Mouse (Mus musculus): ENCODE measurements around the gene Myo18b.

Gene Myo18b

DNA sequence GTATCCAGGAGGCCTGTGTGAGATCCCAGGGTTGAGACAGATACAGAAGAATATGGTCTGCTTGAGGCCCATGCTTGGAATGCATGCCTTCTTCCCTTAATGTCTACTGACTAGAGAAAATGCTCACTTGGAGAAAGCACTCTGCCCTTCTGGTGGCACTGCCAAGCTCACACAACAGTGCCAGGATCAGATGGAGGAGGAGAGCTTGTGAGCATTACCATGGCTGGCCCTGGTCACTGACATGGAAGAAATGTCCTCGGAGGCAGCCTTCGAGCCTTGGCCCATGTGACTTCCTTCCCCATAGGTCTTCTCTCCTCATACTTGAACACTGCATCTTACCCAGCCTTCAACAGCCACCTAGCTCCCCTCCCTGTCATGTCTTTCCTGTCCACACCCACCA lies 216.9 kb downstream of the Myo18b start:
- no peak for DNase-seq (ENCODE audit: low read depth, low spot score)

DNA sequence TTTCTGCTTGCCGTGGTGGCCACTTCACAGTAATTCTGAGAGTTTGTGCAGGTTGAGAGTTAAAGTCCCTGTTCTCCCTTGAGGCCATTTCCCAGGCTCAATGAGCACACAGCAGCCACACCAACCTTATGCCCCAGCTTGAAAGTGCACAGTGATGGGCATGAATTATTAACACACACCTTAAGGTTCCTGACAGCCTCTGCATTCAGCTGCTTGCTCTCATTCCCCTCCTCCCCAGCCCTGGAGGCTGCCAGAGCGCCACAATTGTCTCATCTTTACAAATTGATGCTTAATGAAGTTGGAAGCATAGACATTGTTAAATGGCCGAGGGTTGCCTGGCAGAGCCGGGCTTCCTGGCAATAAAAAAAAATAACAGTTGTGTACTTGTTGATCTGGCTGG lies 218.0 kb downstream of the Myo18b start:
- DNase-seq (ENCODE audit: low read depth, low spot score), result no peak

DNA sequence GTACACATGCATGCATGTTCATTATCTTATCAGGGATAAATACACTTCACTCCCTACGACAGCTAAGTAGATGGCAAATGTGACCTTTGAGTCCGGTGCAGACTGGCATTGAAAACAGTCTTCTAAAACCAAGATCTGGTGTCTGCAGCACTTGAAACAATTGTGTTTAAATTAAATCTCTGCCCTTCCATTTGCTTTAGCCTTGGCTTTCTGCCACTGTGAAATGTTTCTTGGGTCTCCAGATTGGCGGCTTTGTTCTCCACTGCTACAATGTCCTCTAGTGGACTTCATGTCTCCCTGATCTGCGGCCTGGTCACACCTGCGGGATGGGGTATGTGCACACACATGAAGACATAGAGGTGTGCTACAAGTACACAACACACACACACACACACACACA lies 221.4 kb downstream of the Myo18b start:
- no peak for DNase-seq (ENCODE audit: low read depth, low spot score)

DNA sequence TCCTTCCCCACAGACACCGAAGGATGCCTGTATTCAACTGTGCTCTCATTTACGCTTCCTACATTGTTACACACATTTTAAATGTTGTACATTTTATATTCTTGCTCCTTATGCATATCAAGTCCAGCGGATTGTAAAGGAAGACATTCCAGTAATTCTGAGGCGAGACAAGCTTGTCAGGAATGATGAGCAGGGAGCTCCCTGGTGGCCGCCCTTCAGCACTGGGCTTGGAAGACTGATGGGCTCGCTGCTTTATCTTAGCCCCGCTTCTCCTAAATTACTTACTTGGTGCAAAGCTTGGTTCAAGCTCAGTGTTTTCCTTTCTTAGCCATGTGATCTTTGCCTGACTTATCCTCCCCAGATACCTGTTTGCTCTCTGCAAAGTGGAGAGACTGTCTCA lies 223.7 kb downstream of the Myo18b start:
- no peak for DNase-seq (ENCODE audit: low read depth, low spot score)

DNA sequence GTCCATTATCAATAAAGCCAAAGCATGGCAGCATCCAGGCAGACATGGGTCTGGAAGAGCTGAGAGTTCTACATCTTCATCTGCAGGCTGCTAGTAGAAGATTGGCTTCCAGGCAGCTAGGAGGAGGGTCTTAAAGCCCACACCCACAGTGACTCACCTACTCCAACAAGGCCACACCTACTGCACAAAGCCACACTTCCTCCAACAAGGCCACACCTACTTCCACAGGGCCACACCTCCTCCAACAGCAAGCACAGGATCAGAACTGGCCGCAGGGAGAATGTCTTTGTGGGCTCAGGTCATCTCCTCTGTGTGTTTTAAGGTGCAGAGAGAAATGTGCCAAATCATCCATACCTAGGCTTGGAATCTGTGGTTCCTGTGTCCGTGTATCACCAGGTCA lies 224.2 kb downstream of the Myo18b start:
- DNase-seq (ENCODE audit: low read depth, low spot score), result no peak

DNA sequence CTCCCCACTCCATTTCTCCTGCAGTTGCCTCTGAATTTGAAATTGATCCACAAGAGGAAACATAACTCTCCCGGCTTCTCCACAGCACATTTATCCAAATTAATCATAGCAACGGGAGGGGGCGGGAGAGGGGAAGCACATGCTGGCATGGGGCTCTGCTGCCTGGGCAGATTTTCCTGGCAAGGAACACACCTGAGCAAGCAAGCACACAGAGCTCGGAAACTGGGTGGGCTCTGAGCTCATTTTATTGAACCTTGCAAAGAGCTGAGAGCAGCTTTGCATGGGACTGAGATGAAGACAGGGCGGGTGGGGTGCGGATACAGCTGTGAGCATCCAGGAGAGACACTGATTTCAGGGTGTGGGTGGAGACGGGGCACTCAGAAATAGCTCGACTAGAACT lies 229.0 kb downstream of the Myo18b start:
- DNase-seq (ENCODE audit: low read depth, low spot score), result peak; percentile 59

DNA sequence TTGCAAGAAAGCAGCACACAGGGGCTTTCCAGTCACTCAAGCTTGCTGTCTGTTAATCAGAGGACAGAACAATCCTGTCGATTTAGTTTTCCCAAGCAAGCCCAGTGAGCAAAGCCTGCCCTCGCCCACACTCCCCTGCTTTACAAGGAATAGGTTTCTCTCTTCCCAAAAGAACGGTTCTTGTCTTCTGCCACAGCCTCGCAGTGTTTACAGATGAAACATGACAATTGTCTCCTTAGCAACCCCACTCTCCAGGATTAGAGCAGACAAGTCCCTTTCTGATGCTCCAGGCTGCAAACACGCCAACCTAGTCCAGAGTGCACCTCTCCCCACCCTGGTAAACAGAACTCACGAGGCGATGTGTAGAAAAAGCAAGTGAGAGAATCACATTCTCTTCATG lies 230.5 kb downstream of the Myo18b start:
- peak; percentile 61 for DNase-seq (ENCODE audit: low read depth, low spot score)

DNA sequence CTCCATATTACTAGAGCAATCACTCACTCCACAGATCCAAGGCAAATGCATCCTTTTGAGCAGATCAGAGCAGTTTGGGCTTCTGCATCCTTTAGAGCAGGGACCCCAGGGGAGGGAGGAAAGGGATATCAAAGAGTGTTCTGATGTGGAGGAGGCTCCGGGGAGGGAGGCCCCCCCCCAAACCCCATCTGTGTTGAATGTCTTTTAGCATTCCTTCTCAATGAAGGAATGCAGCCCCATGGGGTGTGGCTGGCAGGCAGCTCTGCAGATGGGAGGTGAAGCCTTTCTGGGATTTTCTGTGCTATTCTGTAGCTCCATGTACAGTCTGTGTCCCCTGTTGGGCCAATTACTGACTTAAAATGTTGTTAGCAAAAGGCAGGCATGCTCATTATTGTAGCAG lies 232.5 kb downstream of the Myo18b start:
- DNase-seq (ENCODE audit: low read depth, low spot score), result no peak

DNA sequence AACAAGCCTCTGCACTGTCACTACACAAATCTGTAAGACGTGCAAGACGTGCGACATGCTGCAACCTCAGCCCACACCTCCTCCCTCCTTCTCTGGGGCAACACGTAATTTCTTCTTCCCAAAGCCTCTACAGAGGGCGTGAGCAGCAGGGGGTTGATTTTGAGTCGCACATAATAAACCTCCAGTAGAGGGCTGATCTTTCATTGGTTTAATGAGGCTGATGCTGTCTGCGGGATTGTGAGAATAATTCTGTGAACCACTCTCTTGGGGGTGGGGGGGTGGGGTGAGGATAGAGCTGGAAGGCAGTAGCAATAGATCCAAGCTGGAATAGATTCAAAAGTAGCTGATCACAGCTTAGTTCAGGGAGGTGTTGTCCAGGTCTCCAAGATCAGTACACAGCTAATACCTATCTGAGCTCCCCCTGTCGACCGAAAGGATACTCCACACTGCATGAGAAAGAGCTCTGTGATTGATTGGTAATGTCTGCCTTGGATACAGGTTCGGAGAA lies 235.2 kb downstream of the Myo18b start:
- DNase-seq (ENCODE audit: low read depth, low spot score), result peak; percentile 42

DNA sequence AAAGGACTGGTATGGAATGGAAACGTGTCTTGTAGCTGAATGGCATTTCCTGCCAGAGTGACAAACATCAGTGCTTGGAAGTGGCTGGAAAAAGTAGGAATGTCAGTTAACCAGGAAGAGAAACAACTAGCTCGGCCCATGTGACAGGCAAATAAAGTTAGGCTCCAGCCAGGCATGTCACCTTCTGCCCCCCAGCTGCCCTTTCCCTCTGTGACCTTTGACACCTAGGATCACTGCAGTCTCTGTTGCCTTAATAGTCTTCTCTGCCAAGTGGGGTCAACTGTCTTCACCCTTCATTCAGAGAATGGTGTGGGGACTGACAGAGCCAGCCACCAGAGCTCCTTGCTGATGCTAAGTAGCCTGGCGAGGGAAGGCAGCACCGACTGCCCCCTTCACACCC lies 236.9 kb downstream of the Myo18b start:
- no peak for DNase-seq (ENCODE audit: low read depth, low spot score)

DNA sequence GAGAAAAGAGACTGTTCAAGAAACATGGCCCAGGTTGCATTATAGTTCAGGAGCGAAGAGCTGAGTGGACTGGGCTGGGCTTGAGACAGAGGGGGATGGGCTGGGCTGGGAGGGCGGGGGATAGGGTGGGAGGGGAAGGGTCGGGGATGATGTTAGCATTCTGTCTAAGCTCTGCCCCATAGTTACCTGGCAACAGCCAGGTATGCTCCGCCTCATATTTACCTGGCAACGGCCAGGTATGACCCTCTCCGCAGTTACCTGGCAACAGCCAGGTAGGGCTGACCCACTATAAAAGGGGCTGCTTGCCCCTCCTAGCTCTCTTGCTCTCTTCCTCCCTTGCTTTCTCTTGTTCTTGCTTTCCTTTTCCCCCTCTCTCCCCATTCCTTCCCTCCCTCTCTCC lies 239.4 kb downstream of the Myo18b start:
- no peak for DNase-seq (ENCODE audit: low read depth, low spot score)

DNA sequence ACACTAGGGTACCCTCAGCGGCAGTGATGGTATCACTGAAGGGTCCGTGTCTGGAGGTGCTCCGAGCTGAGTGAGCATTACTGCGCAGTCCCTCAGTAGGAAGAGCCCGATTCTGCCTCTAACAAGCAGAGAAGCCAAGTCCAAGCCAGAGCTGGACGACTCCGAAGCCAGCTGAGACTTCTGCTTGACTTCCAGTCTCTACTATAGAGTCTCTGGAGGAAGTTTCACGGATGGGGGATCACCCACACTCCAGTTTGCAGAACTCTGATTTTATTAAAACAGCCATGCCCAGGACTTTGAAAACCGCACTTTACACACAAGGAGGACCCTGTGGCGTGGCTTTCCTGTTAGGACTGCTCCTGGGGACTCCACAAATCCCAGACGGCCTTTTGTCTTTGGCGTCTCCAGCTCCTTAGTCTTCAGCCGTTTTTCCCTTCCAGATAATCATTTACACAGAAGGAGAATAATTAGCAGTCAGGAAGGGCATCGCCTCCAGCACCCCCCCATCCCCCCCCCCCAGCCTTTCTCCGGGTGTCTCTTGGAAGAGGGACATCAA lies 240.1 kb downstream of the Myo18b start:
- DNase-seq (ENCODE audit: low read depth, low spot score), result no peak

DNA sequence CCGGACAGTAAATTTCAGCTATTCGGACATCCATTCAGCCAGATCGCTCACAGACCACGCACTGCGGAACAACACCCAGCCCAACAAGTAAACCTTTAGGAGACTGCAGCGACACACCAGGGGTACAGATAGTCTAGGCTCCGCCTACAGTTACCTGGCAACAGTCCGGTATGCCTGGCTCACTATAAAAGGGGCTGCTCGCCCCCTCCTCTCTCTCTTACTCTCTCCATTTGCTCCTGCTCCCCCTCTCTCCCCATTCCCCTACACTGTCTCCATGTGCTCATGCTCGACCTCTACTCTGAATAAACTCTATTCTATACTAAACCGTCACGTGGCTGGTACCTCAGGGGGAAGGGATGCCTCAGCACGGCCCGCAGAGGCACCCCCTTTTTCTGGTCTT lies 240.6 kb downstream of the Myo18b start:
- no peak for DNase-seq (ENCODE audit: low read depth, low spot score)

DNA sequence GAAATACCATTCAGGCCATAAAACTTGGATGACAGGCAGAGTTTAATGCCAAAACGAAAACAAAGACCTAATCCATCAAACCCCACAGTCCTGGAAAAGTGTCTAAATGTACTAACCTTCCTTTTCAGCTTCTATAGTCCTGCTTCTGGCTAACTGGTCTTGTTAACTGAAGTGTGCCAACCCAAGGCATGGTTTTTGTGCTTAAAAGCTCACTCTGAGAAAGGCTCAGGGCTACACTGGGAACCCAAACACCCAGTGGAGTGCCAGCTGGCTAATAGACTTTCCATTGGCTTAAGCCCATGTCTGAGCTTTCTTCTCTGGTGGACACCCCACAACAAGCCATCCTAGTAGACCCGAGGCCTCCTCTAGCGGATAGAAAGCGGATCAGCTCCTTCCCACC lies 244.1 kb downstream of the Myo18b start:
- DNase-seq (ENCODE audit: low read depth, low spot score), result no peak

DNA sequence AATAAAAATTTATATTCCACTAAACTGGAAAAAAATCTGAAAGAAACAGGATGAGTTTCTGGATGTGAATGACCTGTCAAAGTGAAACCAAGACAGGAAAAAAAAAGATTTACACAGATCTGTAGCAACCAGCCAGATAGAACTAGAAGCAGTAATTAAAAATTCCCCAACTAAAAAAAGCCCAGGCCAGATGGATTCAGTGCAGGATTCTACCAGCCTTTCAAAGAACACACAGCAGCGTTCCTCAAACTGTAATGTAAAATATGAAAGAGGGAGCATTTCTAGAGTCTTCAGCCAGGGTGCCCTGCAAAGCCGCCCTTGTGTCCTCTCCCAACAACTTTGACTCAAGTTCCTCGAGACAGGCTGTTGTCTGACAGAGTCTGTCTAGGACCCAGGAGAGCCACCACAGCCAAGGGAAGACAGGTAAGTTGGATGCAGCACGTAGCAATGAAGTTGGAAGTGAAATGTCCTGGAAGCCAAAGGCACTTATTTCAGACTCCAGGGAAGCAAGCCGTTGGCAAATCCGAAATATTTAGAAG lies 246.9 kb downstream of the Myo18b start:
- DNase-seq (ENCODE audit: low read depth, low spot score), result no peak

DNA sequence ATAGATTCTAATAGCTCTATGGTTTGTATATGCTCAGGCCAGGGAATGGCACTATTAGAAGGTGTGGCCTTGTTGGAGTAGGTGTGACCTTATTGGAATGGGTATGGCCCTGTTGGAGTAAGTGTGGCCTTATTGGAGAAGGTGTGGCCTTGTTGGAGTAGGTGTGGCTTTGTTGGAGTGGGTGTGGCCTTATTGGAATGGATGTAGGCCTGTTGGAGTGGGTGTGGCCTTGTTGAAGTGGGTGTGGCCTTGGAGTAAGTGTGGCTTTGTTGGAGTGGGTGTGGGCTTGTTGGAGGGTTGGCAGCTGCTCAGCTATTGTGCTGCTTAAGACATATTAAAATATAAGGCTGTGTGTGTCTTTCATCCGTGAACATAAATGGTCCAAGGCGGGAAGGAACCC lies 249.3 kb downstream of the Myo18b start:
- DNase-seq (ENCODE audit: low read depth, low spot score), result no peak

DNA sequence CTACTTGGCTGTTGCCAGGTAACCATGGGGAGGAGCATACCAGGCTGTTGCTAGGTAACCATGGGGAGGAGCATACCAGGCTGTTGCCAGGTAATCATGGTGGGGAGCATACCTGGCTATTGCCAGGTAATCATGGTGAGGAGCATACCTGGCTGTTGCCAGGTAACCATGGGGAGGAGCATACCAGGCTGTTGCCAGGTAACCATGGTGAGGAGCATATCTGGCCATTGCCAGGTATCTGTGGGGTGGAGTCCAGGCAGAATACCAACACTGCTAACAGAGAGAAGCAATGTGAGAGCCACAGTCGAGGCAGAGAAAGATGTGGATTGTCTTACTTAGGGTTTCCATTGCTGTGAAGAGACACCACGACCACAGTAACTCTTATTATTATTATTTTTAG lies 250.6 kb downstream of the Myo18b start:
- DNase-seq (ENCODE audit: low read depth, low spot score), result no peak

DNA sequence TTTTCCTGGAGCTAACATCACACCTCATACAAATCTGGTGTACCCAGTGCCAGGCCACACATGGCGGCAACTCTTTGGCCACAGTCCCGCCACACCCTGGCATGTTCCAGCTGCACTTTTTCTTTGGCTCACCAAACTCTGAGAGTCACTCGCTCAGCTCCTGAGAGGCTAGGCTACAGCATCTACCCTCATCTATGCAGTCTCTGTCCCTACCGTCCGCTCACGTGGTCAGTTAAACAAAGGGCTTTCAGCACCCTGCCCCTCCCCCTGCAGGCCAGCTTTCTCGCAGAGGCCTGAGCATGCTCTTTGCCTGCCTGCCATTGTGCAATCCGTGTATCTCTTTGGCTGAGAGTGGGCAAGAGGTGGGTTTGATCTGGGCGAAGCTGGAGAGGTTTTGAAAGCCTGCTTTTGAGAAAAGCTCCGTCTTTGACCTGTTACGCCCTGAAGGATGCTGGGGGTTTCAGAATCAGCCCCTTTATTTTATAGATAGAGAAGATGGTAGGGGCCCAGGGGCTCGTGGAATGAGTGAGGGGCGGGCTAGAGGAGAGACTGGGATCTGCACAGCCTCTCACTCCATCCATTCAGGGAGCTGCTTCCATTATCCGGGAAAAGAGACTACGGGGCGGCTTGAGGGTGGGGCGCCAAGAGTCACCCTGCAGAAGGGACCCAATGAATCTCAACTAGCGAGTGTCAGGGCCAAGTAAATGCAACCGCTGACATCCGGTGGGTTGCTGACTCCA lies 252.5 kb downstream of the Myo18b start:
- no peak for DNase-seq (ENCODE audit: low read depth, low spot score)

DNA sequence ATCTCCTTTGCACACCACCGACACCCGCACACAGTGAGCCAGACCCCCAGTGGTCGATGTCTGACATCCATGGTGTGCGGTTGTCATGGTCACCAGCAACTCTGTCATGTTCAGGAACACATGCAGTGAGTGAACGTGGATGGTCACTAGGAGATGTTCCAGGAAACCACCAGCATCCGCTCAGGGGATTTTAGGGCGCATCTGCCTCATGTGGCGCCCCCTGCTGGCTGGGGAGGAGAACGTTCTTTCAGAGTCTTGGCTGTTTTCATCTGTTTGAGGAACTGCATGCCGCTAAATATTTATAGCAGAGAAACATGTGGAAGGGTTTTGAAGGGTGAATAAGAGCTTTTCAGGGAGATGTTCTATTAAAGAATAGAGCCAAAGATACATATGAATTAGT lies 253.4 kb downstream of the Myo18b start:
- DNase-seq (ENCODE audit: low read depth, low spot score), result no peak

DNA sequence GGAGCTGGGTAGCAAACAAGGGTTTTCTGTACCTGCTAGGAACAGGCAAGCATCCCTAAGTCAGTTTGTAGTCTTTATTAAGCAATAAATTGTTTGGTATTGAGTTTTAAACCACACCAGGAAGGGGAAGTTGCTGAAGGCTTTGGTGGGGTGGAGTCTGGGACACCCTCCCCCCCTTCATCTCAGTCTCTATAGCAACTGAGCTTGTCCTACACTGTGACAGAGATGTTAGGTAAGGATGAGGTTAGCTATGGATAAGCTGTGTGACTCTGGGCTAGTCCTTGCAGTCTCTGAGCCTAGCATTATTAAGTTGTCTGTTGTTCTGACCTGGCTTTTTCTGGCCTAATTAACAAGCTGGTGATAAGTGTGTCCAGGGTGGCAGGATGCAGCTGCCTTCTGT lies 254.4 kb downstream of the Myo18b start:
- DNase-seq (ENCODE audit: low read depth, low spot score), result no peak

DNA sequence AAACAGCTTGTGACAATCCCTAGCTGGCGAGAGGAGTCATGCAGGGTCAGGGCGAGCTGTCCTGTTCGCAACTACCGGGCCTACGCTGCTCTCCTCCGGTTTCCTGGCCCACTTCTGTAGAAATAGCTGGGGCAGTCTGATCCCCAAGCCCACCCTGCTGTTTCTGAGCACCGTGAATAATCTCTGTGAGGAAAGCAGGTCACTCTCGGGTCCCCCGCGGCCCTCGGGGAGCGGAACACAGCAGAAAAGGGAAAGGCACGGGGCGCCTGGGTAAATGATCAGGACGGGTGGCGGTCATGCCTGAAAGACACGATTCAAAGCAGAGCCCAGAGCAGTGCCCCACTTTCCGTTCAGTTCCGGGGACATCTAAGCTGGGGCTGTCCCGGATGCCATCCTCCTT lies 255.0 kb downstream of the Myo18b start:
- DNase-seq (ENCODE audit: low read depth, low spot score), result no peak

DNA sequence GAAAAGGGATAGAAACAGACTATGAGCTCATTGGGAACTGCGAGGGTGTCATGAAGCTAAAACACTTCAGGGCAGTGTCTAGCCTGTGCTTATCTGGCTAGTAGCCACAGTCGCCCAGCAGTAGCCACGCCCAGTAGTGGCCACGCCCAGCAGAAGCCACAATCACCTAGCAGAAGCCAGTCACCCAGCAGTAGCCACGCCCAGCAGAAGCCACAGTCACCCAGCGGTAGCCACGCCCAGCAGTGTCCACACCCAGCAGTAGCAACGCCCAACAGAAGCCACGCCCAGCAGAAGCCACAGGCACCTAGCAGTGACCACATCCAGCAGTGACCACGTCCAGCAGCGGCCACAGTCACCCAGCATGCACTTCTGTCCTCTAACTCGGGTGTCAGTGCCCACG lies 255.5 kb downstream of the Myo18b start:
- no peak for DNase-seq (ENCODE audit: low read depth, low spot score)
